Mouse (Mus musculus): ENCODE results near the gene Sgo2b.
A peak's percentile ranks its signal among the peaks of the same experiment; 100 is the strongest.
"Not testable (repeated sequence)": the region's sequence is repeated elsewhere in the genome, so short reads cannot be mapped to it uniquely, and the experiment has no call there.

Gene Sgo2b

GRCm38 (mm10) chr8:63951626-63952377 lies at the start of gene Sgo2b:
Gene Sgo2b (minus strand): TSS chr8:63952248.
- no peak for DNase-seq (ENCODE audit: low spot score in 2 of 2)

GRCm38 (mm10) chr8:63970612-63971391 lies 18.8 kb upstream of the Sgo2b start:
- not testable (repeated sequence) for DNase-seq (ENCODE audit: low spot score in 2 of 2)

GRCm38 (mm10) chr8:63961032-63961785 lies 9.2 kb upstream of the Sgo2b start:
- DNase-seq (ENCODE audit: low spot score in 2 of 2) = no peak

GRCm38 (mm10) chr8:63953802-63954201 lies 1.8 kb upstream of the Sgo2b start:
- not testable (repeated sequence) for DNase-seq (ENCODE audit: low spot score in 2 of 2)

- DNase-seq (ENCODE audit: low spot score in 2 of 2) = no peak
Observed at GRCm38 (mm10) chr8:63933171-63933570, 18.9 kb downstream of the Sgo2b start.

- DNase-seq (ENCODE audit: low spot score in 2 of 2) = no peak
Observed at GRCm38 (mm10) chr8:63929301-63930097, 22.5 kb downstream of the Sgo2b start.

- no peak for DNase-seq (ENCODE audit: low spot score in 2 of 2)
Observed at GRCm38 (mm10) chr8:63921257-63921960, 30.6 kb downstream of the Sgo2b start.

- DNase-seq (ENCODE audit: low spot score in 2 of 2) = no peak
Observed at GRCm38 (mm10) chr8:63895096-63895495, 57.0 kb downstream of the Sgo2b start.

GRCm38 (mm10) chr8:63878353-63878752 lies 73.7 kb downstream of the Sgo2b start:
- DNase-seq (ENCODE audit: low spot score in 2 of 2) = no peak

GRCm38 (mm10) chr8:63877393-63877792 lies 74.7 kb downstream of the Sgo2b start:
- DNase-seq (ENCODE audit: low spot score in 2 of 2) = peak; percentile 26 to 69

- DNase-seq (ENCODE audit: low spot score in 2 of 2) = no peak
Observed at GRCm38 (mm10) chr8:63876949-63877348, 75.1 kb downstream of the Sgo2b start.

All from urinary bladder, postnatal 4 days (tissue).